ENCODE assay signal across 9 mouse cellular contexts in the genomic region with DNA sequence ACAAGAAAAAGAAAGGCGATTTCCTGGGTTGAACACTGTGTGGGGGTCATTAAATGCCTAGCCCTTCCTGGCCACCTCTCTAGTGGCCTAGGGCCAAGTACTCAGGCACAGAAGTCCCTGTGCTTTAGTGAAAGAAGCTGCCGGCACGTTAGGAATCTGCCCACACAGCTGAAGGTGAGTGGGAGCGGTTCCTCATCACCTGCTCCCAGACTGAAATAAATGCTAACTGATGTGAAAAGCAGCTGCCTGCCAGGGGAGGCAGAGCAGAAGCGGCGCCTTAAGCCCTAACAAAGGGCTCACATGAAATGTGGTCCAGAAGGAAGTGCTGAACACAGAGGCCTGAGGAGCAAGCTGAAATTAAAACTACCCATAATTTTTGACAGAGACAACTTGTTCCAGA. TPM values are rescaled to one million over a fixed set of nuclear protein-coding genes. Genes with fewer than 3 reads are reported as not detected.
DNase-seq lines count a peak whose midpoint lies in the region; ATAC-seq and TF ChIP-seq lines count a peak whose summit lies in the region.
"Had no signal": no experiment of that assay in that cellular context is flagged by ENCODE, and none has a peak within 500 bp of the region (broad histone marks: within the 10 kb centered on the region; RNA-seq: fewer than 3 reads in every experiment).

No protein-coding gene starts in this region.

- WGBS in embryonic facial prominence, embryonic 15.5 days: 13% methylated on average over 6 of the region's 6 CpGs
- 16% methylated on average over 6 of the region's 6 CpGs for WGBS in limb, embryonic 11.5 days
- 14% methylated on average over 6 of the region's 6 CpGs for WGBS in neural tube, embryonic 13.5 days

- H3K4me3 ChIP-seq in gastrocnemius, adult 2 months: peak overlapping the region; percentile 13
- no peak overlapping the region for H3K4me3 ChIP-seq in embryonic facial prominence, embryonic 15.5 days (replicated peaks)
- H3K4me3 ChIP-seq in limb, embryonic 11.5 days (ENCODE audit: low read depth, low read length): no peak overlapping the region
- no peak overlapping the region for H3K4me3 ChIP-seq in neural tube, embryonic 13.5 days
- H3K4me3 ChIP-seq: erythroblast, embryonic 14.5 days had no signal

- no peak overlapping the region for H3K4me2 ChIP-seq in embryonic facial prominence, embryonic 15.5 days (replicated peaks)
- H3K4me2 ChIP-seq in limb, embryonic 11.5 days (ENCODE audit: low read depth, severe bottlenecking): no peak overlapping the region
- no peak overlapping the region for H3K4me2 ChIP-seq in neural tube, embryonic 13.5 days

- TF ChIP-seq CTCF in gastrocnemius, adult 2 months (IDR thresholded peaks at IDR 0.05): peak; percentile 11; the same call in 1 of the 2 replicates

- H3K36me3 ChIP-seq in embryonic facial prominence, embryonic 15.5 days: 0 out of 2 replicates have a peak, but pooled peaks cover 4% of the 10 kb centered on the region
- H3K36me3 ChIP-seq in limb, embryonic 11.5 days (ENCODE audit: control insufficient read depth, insufficient read depth, low read length): no peaks in the 10 kb centered on the region
- no peaks in the 10 kb centered on the region; the same call in 1 of the 2 replicates for H3K36me3 ChIP-seq in neural tube, embryonic 13.5 days

- peaks cover 35% of the 10 kb centered on the region for H3K4me1 ChIP-seq in embryonic facial prominence, embryonic 15.5 days
- H3K4me1 ChIP-seq in limb, embryonic 11.5 days (ENCODE audit: control insufficient read depth, insufficient read depth, low read length): peaks cover 16% of the 10 kb centered on the region
- H3K4me1 ChIP-seq in neural tube, embryonic 13.5 days (replicated peaks): peaks cover 50% of the 10 kb centered on the region

- intact Hi-C loops in gastrocnemius, adult 2 months (cut with DNase I): no loop called here
- intact Hi-C loops in heart, postnatal 36 days (cut with DNase I): no loop called here

- peak; percentile 39 for DNase-seq in gastrocnemius, adult 2 months
- DNase-seq in gastrocnemius, postnatal 10 days: no peak
- peak; percentile 49 to 51 for DNase-seq in heart, postnatal 36 days
- peak; percentile 69 for DNase-seq in limb, embryonic 11.5 days (ENCODE audit: low spot score)
- no peak for DNase-seq in liver

- H3K27me3 ChIP-seq in embryonic facial prominence, embryonic 15.5 days: no peaks in the 10 kb centered on the region
- no peaks in the 10 kb centered on the region for H3K27me3 ChIP-seq in limb, embryonic 11.5 days (ENCODE audit: control insufficient read depth, insufficient read depth, low read length)
- H3K27me3 ChIP-seq in neural tube, embryonic 13.5 days: no peaks in the 10 kb centered on the region

- H3K27ac ChIP-seq in gastrocnemius, adult 2 months: peak overlapping the region; percentile 82
- H3K27ac ChIP-seq in embryonic facial prominence, embryonic 15.5 days (replicated peaks): peak overlapping the region; percentile 56
- H3K27ac ChIP-seq in limb, embryonic 11.5 days (replicated peaks; ENCODE audit: low read depth, low read length): peak overlapping the region; percentile 56; the same call in 1 of the 2 replicates
- peak overlapping the region; percentile 74 for H3K27ac ChIP-seq in neural tube, embryonic 13.5 days (replicated peaks)

- peak; percentile 34 for ATAC-seq in embryonic facial prominence, embryonic 15.5 days (ENCODE audit: insufficient number of reproducible peaks, low FRiP score, low TSS enrichment, low read depth)
- peak; percentile 77; the same call in 1 of the 2 replicates for ATAC-seq in limb, embryonic 11.5 days (ENCODE audit: insufficient number of reproducible peaks, low FRiP score, low TSS enrichment, low read depth)
- ATAC-seq in neural tube, embryonic 13.5 days (ENCODE audit: low read depth): peak; percentile 38; the same call in 1 of the 2 replicates
- ATAC-seq in granulocyte monocyte progenitor cell, adult 5-6 weeks (replicated peaks; ENCODE audit: poor library complexity, severe bottlenecking): no peak

- no peak overlapping the region for H3K9ac ChIP-seq in embryonic facial prominence, embryonic 15.5 days
- H3K9ac ChIP-seq in limb, embryonic 11.5 days (ENCODE audit: low read length): no peak overlapping the region
- 0 out of 2 replicates have a peak overlapping the region, but pooled peaks have one; percentile 38 for H3K9ac ChIP-seq in neural tube, embryonic 13.5 days

- no peaks in the 10 kb centered on the region for H3K9me3 ChIP-seq in embryonic facial prominence, embryonic 15.5 days (replicated peaks)
- H3K9me3 ChIP-seq in limb, embryonic 11.5 days (ENCODE audit: control insufficient read depth, low read length): no peaks in the 10 kb centered on the region
- no peaks in the 10 kb centered on the region for H3K9me3 ChIP-seq in neural tube, embryonic 13.5 days

RNA-seq across cellular contexts. Expression of a gene that starts 22.9 kb away (rescaled TPM):
- 100 to 1,000 TPM; 214 to 243 TPM for total RNA-seq in gastrocnemius, adult 2 months (2021)
- 100 to 1,000 TPM; 207 to 241 TPM for total RNA-seq in gastrocnemius, postnatal 10 days (2021)
- 136 and 150 TPM in 2 replicates for polyA plus RNA-seq in embryonic facial prominence, embryonic 15.5 days (2015; fragmentation: Nextera tagmentation; extraction: Ambion mirVana)
- total RNA-seq in heart, postnatal 36 days (2021): 100 to 1,000 TPM; 272 to 292 TPM
- polyA plus RNA-seq in limb, embryonic 11.5 days (2014; fragmentation: Nextera tagmentation; extraction: Ambion mirVana): 121 and 123 TPM in 2 replicates
- 85.0 and 85.5 TPM in 2 replicates for polyA plus RNA-seq in neural tube, embryonic 13.5 days (2015; fragmentation: Nextera tagmentation; extraction: Ambion mirVana)
- not detected in 2 replicates for total RNA-seq in granulocyte monocyte progenitor cell, adult 5-6 weeks (2014; fragmentation: Nextera tagmentation)
- total RNA-seq in granulocyte monocyte progenitor cell, adult 5-6 weeks (2017): not detected in 2 replicates
- polyA plus RNA-seq: erythroblast, embryonic 14.5 days had no signal

Comparison
In these comparisons a context has a peak if more than half of its experiments do, and no peak if none do; other contexts are left out.
1. DNase-seq: peak in gastrocnemius, adult 2 months (single experiment), heart, postnatal 36 days (2 of 2) and limb, embryonic 11.5 days (single experiment); none in gastrocnemius, postnatal 10 days (single experiment) and liver (single experiment).
2. RNA of a gene that starts 22.9 kb away (total RNA-seq): 272 to 292 TPM in heart, postnatal 36 days, 214 to 243 TPM in gastrocnemius, adult 2 months and 207 to 241 TPM in gastrocnemius, postnatal 10 days; not detected in granulocyte monocyte progenitor cell, adult 5-6 weeks; every median in the first group is over 100 times any median in the second.
3. Peak in every context shown above with its lines, with median percentiles within 50 percentile points of each other: H3K27ac ChIP-seq.